Mouse (Mus musculus) lung, embryonic 14.5 days (tissue): ENCODE measurements around the gene Mlx. TPM values are rescaled to one million over a fixed set of nuclear protein-coding genes. Genes with fewer than 3 reads are reported as not detected.

Experiments
- ATAC-seq: fragments of 200-750 bp; cut with Nextera tagmentation; 2 replicates; pipeline ENCODE4 v1.8.0; 2017; ENCODE audit warnings: mild to moderate bottlenecking, moderate TSS enrichment, moderate library complexity; ENCODE audit not compliant: insufficient read depth
- DNase-seq: peaks from one replicate; pipeline ENCODE4 v3.0.0-alpha.2; 2015
- H3K27ac ChIP-seq: fragments of 300-500 bp; sonication (generic); 2 replicates; pipeline ENCODE4 v1.5.1; 2014; ENCODE audit warnings: low read depth, mild to moderate bottlenecking, moderate library complexity
- H3K27me3 ChIP-seq: fragments of 300-500 bp; sonication (generic); 2 replicates; pipeline ENCODE4 v1.6.1; 2014; ENCODE audit warnings: low read length, control low read depth; ENCODE audit not compliant: insufficient read depth
- H3K36me3 ChIP-seq: fragments of 300-500 bp; sonication (generic); 2 replicates; pipeline ENCODE4 v1.6.1; 2014; ENCODE audit warnings: control low read depth; ENCODE audit not compliant: insufficient read depth
- H3K4me1 ChIP-seq: fragments of 300-500 bp; sonication (generic); 2 replicates; pipeline ENCODE4 v1.6.1; 2014; ENCODE audit warnings: antibody characterized with exemption, control low read depth; ENCODE audit not compliant: insufficient read depth
- H3K4me2 ChIP-seq: fragments of 300-500 bp; sonication (generic); 2 replicates; pipeline ENCODE4 v1.6.1; 2014; ENCODE audit warnings: mild to moderate bottlenecking
- H3K4me3 ChIP-seq: fragments of 300-500 bp; sonication (generic); 2 replicates; pipeline ENCODE4 v1.5.1; 2014; ENCODE audit warnings: low read depth, low read length
- H3K9ac ChIP-seq: fragments of 300-500 bp; sonication (generic); 2 replicates; pipeline ENCODE4 v1.6.1; 2014
- H3K9me3 ChIP-seq: fragments of 300-500 bp; sonication (generic); 2 replicates; pipeline ENCODE4 v1.6.1; 2016; ENCODE audit warnings: low read depth, low read length, control low read depth
- CTCF ChIP-seq: IDR thresholded peaks from 2 replicates; pipeline ENCODE4 v1.5.1; 2016; ENCODE audit warnings: antibody characterized with exemption, low read depth
- WGBS: fragments of 180-500 bp; shearing (Covaris S2); extraction: QIAGEN DNeasy Blood & Tissue Kit; methylation state at CpG from one replicate; pipeline ENCODE4 v1.1.7; 2014; 5-methylcytosine and 5-hydroxymethylcytosine counted together
- microRNA-seq: library from miRNA; unstranded; fragments of <30 nt; microRNA quantifications from one replicate; pipeline ENCODE4, GENCODE M21; 2016; ENCODE audit warnings: borderline number of aligned reads
- polyA plus RNA-seq: library from polyadenylated mRNA; unstranded; fragments of >200 nt; fragmentation: Nextera tagmentation; extraction: Ambion mirVana; gene quantifications from 2 replicates; pipeline ENCODE4 v1.2.1, GENCODE M21; 2014

Mlx gene
- polyA plus RNA-seq, 1 experiment from 2014 or later: 39.1 TPM

DNA sequence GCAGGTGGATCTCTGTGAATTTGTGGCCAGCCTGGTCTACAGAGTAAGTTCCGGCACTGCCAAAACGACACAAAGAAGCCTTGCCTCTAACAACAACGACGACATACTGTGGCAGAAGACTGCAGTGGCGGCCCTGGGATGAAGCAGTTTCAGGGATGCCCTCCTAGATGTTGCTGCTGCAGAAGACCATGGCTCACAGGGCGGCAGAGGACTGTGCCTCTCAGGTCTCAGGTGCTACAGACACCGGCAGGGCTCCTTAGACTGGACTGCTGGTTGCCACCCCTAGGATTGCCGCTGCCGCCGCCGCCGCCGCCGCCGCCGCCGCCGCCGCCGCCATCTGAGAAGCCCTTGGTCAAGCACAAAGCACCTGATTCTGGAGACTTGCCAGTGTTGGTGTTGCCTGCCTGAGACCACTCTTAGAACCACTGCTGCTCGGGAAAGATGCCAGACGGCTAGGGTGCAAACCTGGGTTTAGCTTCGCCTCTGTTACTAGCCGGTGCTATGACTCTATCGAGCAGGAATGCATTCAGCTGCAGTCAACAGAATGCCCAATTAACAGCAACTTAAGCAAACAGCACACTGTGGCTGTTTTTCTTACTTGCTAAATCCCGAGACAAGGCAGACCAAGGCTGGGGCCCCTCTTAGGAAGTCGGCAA is 53.2 kb downstream of the Mlx start:
- 31% methylated on average over 27 of the region's 27 CpGs for WGBS
- Histone ChIP-seq H3K4me3 (peak overlapping the region; percentile 26), H3K36me3 (no peaks in the 10 kb centered on the region), H3K27me3 (peaks cover 9% of the 10 kb centered on the region; the same call in 1 of the 2 replicates), H3K4me1 (peaks cover 11% of the 10 kb centered on the region), H3K4me2 (peak overlapping the region; percentile 57), H3K9me3 (no peaks in the 10 kb centered on the region), H3K9ac (peak overlapping the region; percentile 41), H3K27ac (peak overlapping the region; percentile 65; the same call in 1 of the 2 replicates)
- DNase-seq (peak; percentile 78), ATAC-seq (0 out of 2 replicates have a peak, but pooled peaks have one; percentile 22)
- TF ChIP-seq CTCF: no peak

DNA sequence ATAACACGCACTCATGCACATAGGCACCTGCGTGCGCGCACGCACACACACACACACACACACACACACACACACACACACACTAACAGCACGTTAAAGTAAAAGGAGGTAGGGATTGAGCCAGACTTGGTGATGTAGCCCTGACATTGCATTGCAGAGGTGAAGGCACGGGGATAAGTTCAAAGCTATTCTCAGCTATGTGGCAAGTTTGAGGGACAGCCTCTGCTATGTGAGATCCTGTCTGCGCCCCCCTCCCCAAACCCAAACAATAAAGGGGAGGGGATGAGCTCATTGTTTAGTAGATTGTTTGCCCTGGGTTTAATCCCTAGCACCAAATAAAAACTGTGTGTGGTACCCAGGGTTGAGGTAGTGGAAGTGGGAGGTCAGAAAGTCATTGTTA is 54.0 kb downstream of the Mlx start:
- ATAC-seq (no peak), DNase-seq (no peak)
- peaks cover 9% of the 10 kb centered on the region; the same call in 1 of the 2 replicates for H3K27me3 ChIP-seq
- no peak for TF ChIP-seq CTCF
- peaks cover 11% of the 10 kb centered on the region for H3K4me1 ChIP-seq
- H3K4me2 ChIP-seq: no peak overlapping the region
- peak overlapping the region; percentile 65; the same call in 1 of the 2 replicates for H3K27ac ChIP-seq
- no peak overlapping the region for H3K9ac ChIP-seq
- no peaks in the 10 kb centered on the region for H3K36me3 ChIP-seq
- H3K4me3 ChIP-seq: no peak overlapping the region
- H3K9me3 ChIP-seq: no peaks in the 10 kb centered on the region
- 74% methylated on average over 8 of the region's 8 CpGs for WGBS

Small RNA genes lying within 50 kb of the gene (microRNA-seq; reads per million reads assigned to microRNA genes)
- gene Gm27626: not detected

Other genes starting within 250 kb of the Mlx start
- gene Stat5b, start 236.6 kb upstream of the Mlx start, polyA plus RNA-seq: 26.6 and 27.9 TPM in 2 replicates
- gene Stat5a, start 227.9 kb upstream of the Mlx start, polyA plus RNA-seq: 5.4 and 5.8 TPM in 2 replicates
- 33.8 and 36.5 TPM in 2 replicates for gene Stat3, start 147.7 kb upstream of the Mlx start, polyA plus RNA-seq
- 137 and 143 TPM in 2 replicates for gene Cavin1, start 116.4 kb upstream of the Mlx start, polyA plus RNA-seq
- 32.8 and 38.0 TPM in 2 replicates for gene Atp6v0a1, start 77.8 kb upstream of the Mlx start, polyA plus RNA-seq
- 13.2 and 14.0 TPM in 2 replicates for gene Naglu, start 17.3 kb upstream of the Mlx start, polyA plus RNA-seq
- not detected in 2 replicates for gene Hsd17b1, start 8.9 kb upstream of the Mlx start, polyA plus RNA-seq
- gene Coasy, start 4.7 kb upstream of the Mlx start, polyA plus RNA-seq: 37.9 and 38.0 TPM in 2 replicates
- gene Psmc3ip, start 8.2 kb downstream of the Mlx start, polyA plus RNA-seq: 39.9 and 44.1 TPM in 2 replicates
- 9.3 and 9.4 TPM in 2 replicates for gene Retreg3, start 32.6 kb downstream of the Mlx start, polyA plus RNA-seq
- gene Tubg1, start 32.7 kb downstream of the Mlx start, polyA plus RNA-seq: 89.8 and 96.0 TPM in 2 replicates
- 2.7 and 4.1 TPM in 2 replicates for gene Tubg2, start 68.6 kb downstream of the Mlx start, polyA plus RNA-seq
- gene Cntnap1, start 83.2 kb downstream of the Mlx start, polyA plus RNA-seq: 0.84 and 1.0 TPM in 2 replicates
- 15.9 and 18.0 TPM in 2 replicates for gene Plekhh3, start 84.1 kb downstream of the Mlx start, polyA plus RNA-seq
- 0.11 TPM in 1 of 2 replicates, not detected in the other for gene Ccr10, start 88.2 kb downstream of the Mlx start, polyA plus RNA-seq
- gene Ezh1, start 139.2 kb downstream of the Mlx start, polyA plus RNA-seq: 17.4 and 18.9 TPM in 2 replicates
- gene Ramp2, start 158.8 kb downstream of the Mlx start, polyA plus RNA-seq: 271 and 276 TPM in 2 replicates
- gene Vps25, start 166.4 kb downstream of the Mlx start, polyA plus RNA-seq: 132 and 139 TPM in 2 replicates
- gene Wnk4, start 173.3 kb downstream of the Mlx start, polyA plus RNA-seq: 5.3 and 5.8 TPM in 2 replicates
- 1.0 and 1.9 TPM in 2 replicates for gene Cntd1, start 191.7 kb downstream of the Mlx start, polyA plus RNA-seq
- 190 and 197 TPM in 2 replicates for gene Coa3, start 191.8 kb downstream of the Mlx start, polyA plus RNA-seq
- gene Becn1, start 215.0 kb downstream of the Mlx start, polyA plus RNA-seq: 149 and 154 TPM in 2 replicates
- gene Psme3, start 228.9 kb downstream of the Mlx start, polyA plus RNA-seq: 118 and 123 TPM in 2 replicates
- gene Aoc2, start 237.8 kb downstream of the Mlx start, polyA plus RNA-seq: 1.5 TPM in 2 replicates
- gene Aoc3, start 243.3 kb downstream of the Mlx start, polyA plus RNA-seq: 0.62 and 0.83 TPM in 2 replicates